Mouse (Mus musculus): ENCODE measurements around the gene Ndufs6.

Gene Ndufs6

GRCm38 (mm10) chr13:73327827-73328698 is at the start of gene Ndufs6, which contains the start of gene Mrpl36:
Gene Ndufs6 (minus strand): TSS chr13:73328542.
Gene Mrpl36 (plus strand): TSS chr13:73328513.
- peak; percentile 88 to 95 for DNase-seq (ENCODE audit: low spot score in 2 of 2)

GRCm38 (mm10) chr13:73377637-73378036 is 49.3 kb upstream of the Ndufs6 start:
- DNase-seq (ENCODE audit: low spot score in 2 of 2): no peak

- no peak for DNase-seq (ENCODE audit: low spot score in 2 of 2)
Measured at GRCm38 (mm10) chr13:73374612-73375011, 46.3 kb upstream of the Ndufs6 start.

GRCm38 (mm10) chr13:73373367-73373766 is 45.0 kb upstream of the Ndufs6 start:
- no peak for DNase-seq (ENCODE audit: low spot score in 2 of 2)

DNA sequence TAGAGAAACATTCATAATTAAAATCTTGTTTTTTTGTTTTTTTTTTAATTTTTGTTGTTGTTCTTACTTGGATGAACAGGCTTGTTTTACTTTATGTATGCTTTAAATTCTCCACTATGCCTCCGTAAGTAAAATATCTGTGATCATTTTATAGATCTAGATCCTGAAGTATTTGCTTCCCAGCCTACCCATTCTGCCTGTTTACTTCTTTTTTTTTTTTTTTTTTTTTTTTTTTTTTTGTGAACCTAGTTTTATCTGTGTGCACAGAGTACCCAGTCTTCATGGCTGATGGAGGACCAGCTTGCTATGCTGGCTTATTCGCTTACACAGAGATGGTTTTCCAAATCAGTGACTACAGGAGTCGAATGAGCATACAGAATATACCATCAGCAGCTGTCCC is 28.8 kb upstream of the Ndufs6 start:
- DNase-seq (ENCODE audit: low spot score in 2 of 2): no peak

- DNase-seq (ENCODE audit: low spot score in 2 of 2): no peak
Measured at GRCm38 (mm10) chr13:73352491-73352890, 24.1 kb upstream of the Ndufs6 start.

DNA sequence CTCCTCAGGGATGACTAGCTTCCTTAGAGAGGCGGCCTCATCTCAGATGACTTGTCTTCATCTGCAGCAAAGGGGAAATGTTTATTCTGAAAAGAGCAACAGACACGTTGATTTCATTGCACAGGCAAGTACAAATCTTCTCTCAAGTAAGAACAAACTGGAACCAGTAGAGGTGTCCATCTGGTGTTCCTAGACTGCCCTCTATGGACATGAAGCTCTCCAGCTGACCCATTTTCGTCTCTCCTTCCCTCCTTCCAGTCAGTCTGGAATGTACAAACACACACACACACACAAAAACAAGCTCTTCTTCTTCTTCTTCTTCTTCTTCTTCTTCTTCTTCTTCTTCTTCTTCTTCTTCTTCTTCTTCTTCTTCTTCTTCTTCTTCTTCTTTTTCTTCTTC is 23.6 kb upstream of the Ndufs6 start:
- DNase-seq (ENCODE audit: low spot score in 2 of 2): no peak

GRCm38 (mm10) chr13:73350741-73351140 is 22.4 kb upstream of the Ndufs6 start:
- DNase-seq (ENCODE audit: low spot score in 2 of 2): no peak

DNA sequence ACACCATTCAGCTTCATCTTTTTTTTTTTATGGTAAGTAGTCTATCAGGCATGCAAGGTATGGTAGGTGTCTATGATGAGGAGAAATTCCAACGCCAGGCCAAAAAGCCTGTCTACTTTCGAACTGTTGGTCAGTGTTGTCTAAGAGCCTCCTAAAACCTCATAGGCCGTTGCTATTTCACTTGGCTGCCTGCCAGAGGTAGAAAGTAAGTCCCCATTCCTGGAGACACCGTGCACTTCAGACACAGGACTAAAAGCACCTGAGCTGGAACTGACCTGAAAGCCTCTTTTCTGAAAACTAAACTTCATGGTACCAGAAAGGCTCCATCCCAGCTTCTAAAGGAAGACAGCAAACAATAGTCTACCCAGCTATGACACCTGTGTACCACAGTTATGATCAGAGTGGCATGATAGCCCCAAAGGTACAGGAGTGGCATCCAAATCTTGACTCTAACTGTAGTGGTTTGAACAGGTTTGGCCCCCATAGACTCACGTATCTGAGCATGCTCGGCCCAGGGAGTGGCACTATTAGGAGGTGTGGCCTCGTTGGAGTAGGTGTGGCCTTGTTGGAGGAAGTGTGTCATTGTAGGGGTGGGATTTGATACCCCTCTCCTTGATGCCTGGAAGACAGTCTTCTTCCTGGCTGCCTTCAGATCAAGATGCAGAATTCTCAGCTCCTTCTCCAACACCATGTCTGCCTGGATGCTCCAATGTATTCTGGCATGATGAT is 19.7 kb upstream of the Ndufs6 start:
- no peak for DNase-seq (ENCODE audit: low spot score in 2 of 2)

GRCm38 (mm10) chr13:73347171-73347570 is 18.8 kb upstream of the Ndufs6 start:
- DNase-seq (ENCODE audit: low spot score in 2 of 2): no peak

- DNase-seq (ENCODE audit: low spot score in 2 of 2): no peak
Measured at GRCm38 (mm10) chr13:73346743-73347142, 18.4 kb upstream of the Ndufs6 start.

- no peak for DNase-seq (ENCODE audit: low spot score in 2 of 2)
Measured at GRCm38 (mm10) chr13:73346131-73346530, 17.8 kb upstream of the Ndufs6 start.

GRCm38 (mm10) chr13:73345102-73345890 is 17.0 kb upstream of the Ndufs6 start:
- DNase-seq (ENCODE audit: low spot score in 2 of 2): no peak

- DNase-seq (ENCODE audit: low spot score in 2 of 2): no peak
Measured at GRCm38 (mm10) chr13:73336753-73337152, 8.4 kb upstream of the Ndufs6 start.

GRCm38 (mm10) chr13:73331736-73332135 is 3.4 kb upstream of the Ndufs6 start:
- no peak for DNase-seq (ENCODE audit: low spot score in 2 of 2)

DNA sequence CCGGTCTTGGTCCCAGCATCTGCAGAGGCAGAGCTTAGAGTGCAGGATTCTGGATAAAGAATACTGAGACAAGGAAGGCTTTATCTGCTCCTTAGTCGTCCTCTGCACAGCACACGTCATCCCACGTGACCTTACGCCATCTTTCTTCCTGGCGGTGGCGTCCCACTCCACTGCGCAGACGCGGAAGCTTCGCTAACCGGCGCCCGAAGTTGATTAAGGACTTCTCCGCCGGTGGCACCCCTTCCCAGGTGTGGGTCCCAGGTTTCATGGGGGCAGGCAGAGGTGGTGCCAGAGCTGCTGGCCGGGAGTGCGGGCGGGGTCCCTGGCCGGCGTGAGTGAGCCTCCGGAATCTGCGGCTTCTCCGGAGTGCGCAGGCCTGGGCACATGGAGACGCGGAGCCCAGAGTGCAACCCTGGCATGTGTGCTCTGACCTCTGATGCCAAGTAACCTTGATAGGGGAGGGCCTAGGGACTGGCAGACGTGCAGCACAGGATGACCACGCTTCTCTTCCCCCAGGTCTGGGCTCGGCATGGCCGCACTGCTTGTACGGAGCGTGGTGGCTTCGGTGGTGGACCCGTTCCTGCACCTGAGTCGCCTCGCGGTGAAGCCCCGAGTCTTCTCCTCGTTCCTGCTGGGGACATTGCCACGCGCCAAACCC is 2.6 kb upstream of the Ndufs6 start:
- peak; percentile 80 to 89 for DNase-seq (ENCODE audit: low spot score in 2 of 2)

GRCm38 (mm10) chr13:73323406-73323805 is 4.9 kb downstream of the Ndufs6 start:
- DNase-seq (ENCODE audit: low spot score in 2 of 2): no peak

- DNase-seq (ENCODE audit: low spot score in 2 of 2): no peak
Measured at GRCm38 (mm10) chr13:73322626-73323025, 5.7 kb downstream of the Ndufs6 start.

GRCm38 (mm10) chr13:73320048-73320447 is 8.3 kb downstream of the Ndufs6 start:
- DNase-seq (ENCODE audit: low spot score in 2 of 2): no peak

GRCm38 (mm10) chr13:73310183-73310929 is 18.0 kb downstream of the Ndufs6 start:
- DNase-seq (ENCODE audit: low spot score in 2 of 2): peak in 1 of 2 experiments; percentile 26

- no peak for DNase-seq (ENCODE audit: low spot score in 2 of 2)
Measured at GRCm38 (mm10) chr13:73306430-73306829, 21.9 kb downstream of the Ndufs6 start.
